Mouse (Mus musculus): ENCODE measurements around the gene Magi1. TPM values are rescaled to one million over a fixed set of nuclear protein-coding genes. Genes with fewer than 3 reads are reported as not detected.
A peak's percentile ranks its signal among the peaks of the same experiment; 100 is the strongest.

Magi1 gene
- total and polyA plus RNA-seq, 3 experiments = not detected

GRCm38 (mm10) chr6:93856783-93857182 is 426.9 kb downstream of the Magi1 start:
- peaks cover 68% of the 10 kb centered on the region for H3K9me3 ChIP-seq (replicated peaks; ENCODE audit: low read length)
- no peak overlapping the region for H3K9ac ChIP-seq (ENCODE audit: insufficient read depth, low read depth)
- in situ Hi-C loops (cut with MboI; ENCODE audit: low pct_ligation_motif_present, low pct_unique_long_range_greater_than_20kb, low sequenced_read_pairs) = no loop called here
- no peaks in the 10 kb centered on the region for H3K79me2 ChIP-seq (replicated peaks; ENCODE audit: control insufficient read depth, extremely low read depth, insufficient read depth, poor library complexity, severe bottlenecking)
- DNase-seq (ENCODE audit: extremely low read depth) = no peak
- H3K36me3 ChIP-seq (replicated peaks in 1 of 2; ENCODE audit: control insufficient read depth in 1 of 2, insufficient read depth in 1 of 2, low read length in 1 of 2) = no peaks in the 10 kb centered on the region
- dilution Hi-C loops (cut with MboI; ENCODE audit: extremely low pct_ligation_motif_present, extremely low pct_unique_long_range_greater_than_20kb, low sequenced_read_pairs) = no loop called here
- H3K4me3 ChIP-seq (replicated peaks in 1 of 3; ENCODE audit: low read depth in 2 of 3, low read length in 2 of 3, poor library complexity in 1 of 3) = no peak overlapping the region
- TF ChIP-seq JUND (conservative IDR thresholded peaks at IDR 0.05; ENCODE audit: low read depth, low read length) = no peak
- no peak for TF ChIP-seq E2F4 (IDR thresholded peaks at IDR 0.05; ENCODE audit: insufficient replicate concordance, low read depth, low read length)
- TF ChIP-seq BHLHE40 (IDR thresholded peaks at IDR 0.05; ENCODE audit: low read depth, low read length) = no peak
- TF ChIP-seq NELFE (IDR thresholded peaks at IDR 0.05; ENCODE audit: low read depth, low read length) = no peak
- no peak for TF ChIP-seq UBTF (IDR thresholded peaks at IDR 0.05; ENCODE audit: low read depth, low read length)
- TF ChIP-seq RAD21 (IDR thresholded peaks at IDR 0.05; ENCODE audit: low read depth, low read length) = no peak
- TF ChIP-seq MAFK (IDR thresholded peaks at IDR 0.05; ENCODE audit: insufficient replicate concordance, low read length) = no peak
- no peak for TF ChIP-seq CTCF (conservative IDR thresholded peaks at IDR 0.05 in 1 of 2, IDR thresholded peaks at IDR 0.05 in 1 of 2; ENCODE audit: low read depth in 2 of 2, low read length in 2 of 2)
- no peak for TF ChIP-seq NRF1 (IDR thresholded peaks at IDR 0.05; ENCODE audit: low read depth, low read length)
- no peak for TF ChIP-seq GABPA (IDR thresholded peaks at IDR 0.05; ENCODE audit: insufficient replicate concordance, low read depth, low read length)
- TF ChIP-seq MAX (IDR thresholded peaks at IDR 0.05; ENCODE audit: low read length) = no peak
- no peak for TF ChIP-seq CHD2 (IDR thresholded peaks at IDR 0.05; ENCODE audit: low read length)
- no peak for TF ChIP-seq TBP (conservative IDR thresholded peaks at IDR 0.05; ENCODE audit: low read depth, low read length)
- TF ChIP-seq ETS1 (conservative IDR thresholded peaks at IDR 0.05; ENCODE audit: low read depth, low read length) = no peak
- TF ChIP-seq ELF1 (IDR thresholded peaks at IDR 0.05; ENCODE audit: low read depth, low read length) = no peak
- TF ChIP-seq MAZ (IDR thresholded peaks at IDR 0.05; ENCODE audit: low read depth, low read length) = no peak
- H3K27ac ChIP-seq (ENCODE audit: insufficient read depth, low read depth) = no peak overlapping the region
- H3K4me1 ChIP-seq (ENCODE audit: control insufficient read depth in 1 of 2, insufficient read depth in 2 of 2) = no peaks in the 10 kb centered on the region
- no peaks in the 10 kb centered on the region for H3K27me3 ChIP-seq (replicated peaks)
- H3K4me2 ChIP-seq (ENCODE audit: insufficient read depth, low read depth, poor library complexity, severe bottlenecking) = no peak overlapping the region

- peak overlapping the region in 1 of 3 experiments; percentile 9 for H3K4me3 ChIP-seq (replicated peaks in 1 of 3; ENCODE audit: low read depth in 2 of 3, low read length in 2 of 3, poor library complexity in 1 of 3)
- peaks cover 69% of the 10 kb centered on the region for H3K9me3 ChIP-seq (replicated peaks; ENCODE audit: low read length)
- no peaks in the 10 kb centered on the region for H3K36me3 ChIP-seq (replicated peaks in 1 of 2; ENCODE audit: control insufficient read depth in 1 of 2, insufficient read depth in 1 of 2, low read length in 1 of 2)
- H3K9ac ChIP-seq (ENCODE audit: insufficient read depth, low read depth) = no peak overlapping the region
- TF ChIP-seq MXI1 (IDR thresholded peaks at IDR 0.05; ENCODE audit: low read depth, low read length) = no peak
- TF ChIP-seq TBP (conservative IDR thresholded peaks at IDR 0.05; ENCODE audit: low read depth, low read length) = no peak
- TF ChIP-seq ELF1 (IDR thresholded peaks at IDR 0.05; ENCODE audit: low read depth, low read length) = no peak
- no peak for TF ChIP-seq IRF4 (IDR thresholded peaks at IDR 0.05; ENCODE audit: low read depth, low read length)
- TF ChIP-seq USF2 (conservative IDR thresholded peaks at IDR 0.05; ENCODE audit: low read depth, low read length) = no peak
- no peak for TF ChIP-seq SIN3A (IDR thresholded peaks at IDR 0.05; ENCODE audit: low read length)
- TF ChIP-seq MAFK (IDR thresholded peaks at IDR 0.05; ENCODE audit: insufficient replicate concordance, low read length) = no peak
- TF ChIP-seq MEF2A (IDR thresholded peaks at IDR 0.05; ENCODE audit: borderline replicate concordance, low read depth, low read length) = no peak
- no peak for TF ChIP-seq GABPA (IDR thresholded peaks at IDR 0.05; ENCODE audit: insufficient replicate concordance, low read depth, low read length)
- no peak for TF ChIP-seq CHD1 (IDR thresholded peaks at IDR 0.05; ENCODE audit: low read depth, low read length)
- TF ChIP-seq ZC3H11A (IDR thresholded peaks at IDR 0.05; ENCODE audit: low read depth, low read length) = no peak
- no peak for TF ChIP-seq NELFE (IDR thresholded peaks at IDR 0.05; ENCODE audit: low read depth, low read length)
- TF ChIP-seq HCFC1 (IDR thresholded peaks at IDR 0.05; ENCODE audit: low read depth, low read length) = no peak
- TF ChIP-seq POLR2AphosphoS2 (IDR thresholded peaks at IDR 0.05; ENCODE audit: low read depth, low read length) = no peak
- TF ChIP-seq ZMIZ1 (IDR thresholded peaks at IDR 0.05; ENCODE audit: low read depth, low read length) = no peak
- no peak for TF ChIP-seq ETS1 (conservative IDR thresholded peaks at IDR 0.05; ENCODE audit: low read depth, low read length)
- TF ChIP-seq CHD2 (IDR thresholded peaks at IDR 0.05; ENCODE audit: low read length) = no peak
- TF ChIP-seq USF1 (IDR thresholded peaks at IDR 0.05; ENCODE audit: low read depth, low read length) = no peak
- no peaks in the 10 kb centered on the region for H3K27me3 ChIP-seq (replicated peaks)
- H3K27ac ChIP-seq (ENCODE audit: insufficient read depth, low read depth) = no peak overlapping the region
- H3K79me2 ChIP-seq (replicated peaks; ENCODE audit: control insufficient read depth, extremely low read depth, insufficient read depth, poor library complexity, severe bottlenecking) = no peaks in the 10 kb centered on the region
- H3K4me2 ChIP-seq (ENCODE audit: insufficient read depth, low read depth, poor library complexity, severe bottlenecking) = no peak overlapping the region
- no peaks in the 10 kb centered on the region for H3K4me1 ChIP-seq (ENCODE audit: control insufficient read depth in 1 of 2, insufficient read depth in 2 of 2)
- DNase-seq (ENCODE audit: extremely low read depth) = no peak
- dilution Hi-C loops (cut with MboI; ENCODE audit: extremely low pct_ligation_motif_present, extremely low pct_unique_long_range_greater_than_20kb, low sequenced_read_pairs) (no loop called here), in situ Hi-C loops (cut with MboI; ENCODE audit: low pct_ligation_motif_present, low pct_unique_long_range_greater_than_20kb, low sequenced_read_pairs) (no loop called here)
These were observed 427.7 kb downstream of the Magi1 start for GRCm38 (mm10) chr6:93855806-93856641.

Measured in CH12.LX (cell line).